Mouse (Mus musculus) cerebellum, adult 9-11 months (tissue): ENCODE measurements around the gene Tst.

Source experiments
- DNase-seq: peaks from one replicate; pipeline ENCODE4 v3.0.0; 2022

Tst gene

DNA sequence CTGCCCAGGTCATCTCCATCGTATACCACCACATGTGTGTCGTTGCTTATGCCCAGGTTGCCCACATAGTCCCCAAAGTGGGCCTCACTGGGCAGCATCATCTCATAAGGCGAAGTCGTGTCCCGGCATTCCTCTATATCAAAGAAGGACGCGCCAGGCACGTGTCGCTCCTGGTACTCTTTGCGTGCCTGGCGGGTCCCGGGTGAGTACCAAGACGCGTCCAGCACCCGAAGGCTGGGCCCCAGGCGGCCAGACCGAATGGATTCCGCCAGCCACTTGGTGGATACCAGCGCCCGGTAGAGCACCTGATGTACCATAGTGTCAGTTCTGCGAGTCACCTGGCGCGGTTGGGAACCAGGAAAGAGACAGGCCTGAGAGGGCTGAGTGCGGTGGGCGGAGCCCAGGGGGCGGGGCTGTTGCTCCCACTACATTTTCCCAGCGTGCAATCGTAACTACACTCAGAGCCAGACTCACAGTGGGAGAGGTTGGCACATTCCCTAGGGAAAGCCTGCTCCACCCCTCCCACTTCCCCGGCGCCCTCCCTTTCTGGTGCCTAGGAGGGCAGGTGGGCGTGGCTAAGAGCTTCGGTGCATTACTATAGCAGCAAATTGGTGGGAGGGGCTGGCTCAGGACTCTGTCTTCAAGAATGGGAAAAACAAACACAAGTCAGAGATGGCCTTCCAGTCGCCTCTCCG is at the start of gene Tst:
Tst (minus strand) TSS at position 391 of the 695 bp plus-strand sequence.
- peak; percentile 91 for DNase-seq

DNA sequence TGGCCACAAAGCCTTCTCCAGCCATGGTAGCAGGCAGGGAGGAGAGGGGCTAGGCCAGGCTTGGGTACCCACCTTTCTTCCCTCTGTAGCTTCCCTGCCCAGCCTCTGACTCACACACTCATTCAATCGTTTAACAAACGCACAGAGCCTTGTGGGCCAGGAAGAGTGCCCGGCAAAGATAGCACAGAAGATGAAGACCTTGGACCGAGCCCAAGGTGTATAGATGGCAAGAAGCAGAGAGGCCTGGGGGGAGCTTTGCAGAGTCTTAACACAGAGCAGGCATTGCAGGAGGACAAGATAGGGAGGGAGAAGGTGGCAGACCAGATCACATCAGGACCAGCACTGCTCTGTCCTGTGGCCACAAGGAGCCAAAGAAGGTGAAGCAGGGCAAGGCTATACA is 49.5 kb upstream of the Tst start:
- DNase-seq = no peak

DNA sequence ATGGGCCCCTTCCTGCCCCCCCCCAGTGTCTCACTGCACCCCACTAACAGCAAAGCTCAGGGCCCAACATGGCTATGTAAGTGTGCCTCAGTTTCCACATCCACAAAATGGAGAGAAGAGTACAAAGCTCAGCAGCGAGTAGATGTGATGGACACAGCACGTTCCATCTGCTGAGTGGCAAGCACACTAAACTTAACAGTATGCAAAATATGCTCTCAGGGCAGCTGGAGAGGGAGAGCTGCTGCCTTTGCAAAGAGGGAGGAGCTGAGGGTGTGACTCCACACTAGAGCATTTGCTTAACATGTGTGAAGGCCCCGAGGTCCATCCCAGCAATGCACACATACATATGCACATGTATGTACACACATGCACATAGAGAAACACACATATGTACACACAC is 47.2 kb upstream of the Tst start:
- no peak for DNase-seq

DNA sequence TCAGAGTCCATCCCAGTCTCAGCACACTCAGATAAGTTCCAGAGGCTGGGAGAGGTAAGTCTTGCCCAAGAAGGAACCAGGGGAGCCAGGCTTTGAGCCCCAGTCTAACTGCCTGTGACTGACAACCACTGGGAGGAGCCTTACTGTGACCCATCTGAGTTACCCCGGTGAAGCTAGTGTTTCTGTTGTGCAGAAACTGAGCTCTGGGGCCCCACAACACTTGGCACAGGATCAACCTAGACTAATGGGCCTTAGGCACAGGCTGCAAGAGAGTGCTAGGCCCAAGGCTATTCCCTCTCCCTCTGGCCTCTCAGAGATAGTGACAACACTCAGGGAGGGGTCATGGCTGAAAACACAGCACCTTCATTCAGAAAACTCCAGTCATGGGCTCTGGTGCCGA is 45.5 kb upstream of the Tst start:
- no peak for DNase-seq

DNA sequence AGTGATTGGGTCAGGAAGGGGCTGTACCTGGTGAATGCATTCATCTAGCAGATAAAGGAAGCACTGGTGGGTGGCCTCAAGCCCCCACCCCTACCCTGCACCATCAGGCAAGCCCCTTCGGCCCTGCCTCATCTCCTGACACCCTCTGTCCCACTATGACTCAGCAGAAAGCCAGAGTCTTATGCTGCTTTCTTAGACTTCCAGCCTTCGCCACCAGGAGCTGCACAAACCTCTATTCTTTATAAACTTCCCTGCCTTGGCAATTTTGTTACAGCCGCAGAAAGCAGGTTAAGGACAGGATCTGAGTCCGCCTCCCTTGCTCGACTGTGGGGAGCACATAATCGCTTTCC is 44.7 kb upstream of the Tst start:
- DNase-seq = no peak

DNA sequence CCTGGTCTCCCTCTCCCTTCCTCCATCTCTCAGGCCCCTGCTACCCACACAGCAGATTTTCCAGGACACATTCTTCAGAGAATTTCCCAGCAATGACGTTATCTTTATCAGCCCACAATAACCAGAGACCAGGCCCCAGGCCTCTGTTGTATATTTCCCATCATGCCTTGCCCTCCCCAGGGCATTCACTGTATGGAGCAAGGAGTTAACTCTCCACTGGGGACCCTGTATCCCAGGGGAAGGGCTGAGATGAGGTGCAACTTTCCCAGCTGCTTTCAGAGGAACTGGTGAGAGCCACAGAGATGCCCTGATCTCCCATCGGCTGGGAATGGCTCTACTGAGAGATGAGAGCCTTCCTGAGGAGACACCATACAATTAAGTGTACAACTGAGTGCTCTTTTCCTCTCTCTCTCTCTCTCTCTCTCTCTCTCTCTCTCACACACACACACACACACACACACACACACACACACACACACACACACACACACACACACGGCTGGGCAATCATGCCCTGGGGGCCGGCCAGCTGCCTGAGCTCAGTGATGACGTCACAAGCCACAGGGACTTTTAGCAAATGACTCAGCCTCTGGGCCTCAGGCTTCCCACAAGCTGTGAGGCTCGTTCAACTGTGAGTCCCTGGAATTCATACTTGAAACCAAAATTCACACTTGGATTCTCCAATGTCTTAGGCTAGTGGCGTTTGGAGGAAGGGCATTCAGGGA is 44.1 kb upstream of the Tst start:
- DNase-seq = no peak

DNA sequence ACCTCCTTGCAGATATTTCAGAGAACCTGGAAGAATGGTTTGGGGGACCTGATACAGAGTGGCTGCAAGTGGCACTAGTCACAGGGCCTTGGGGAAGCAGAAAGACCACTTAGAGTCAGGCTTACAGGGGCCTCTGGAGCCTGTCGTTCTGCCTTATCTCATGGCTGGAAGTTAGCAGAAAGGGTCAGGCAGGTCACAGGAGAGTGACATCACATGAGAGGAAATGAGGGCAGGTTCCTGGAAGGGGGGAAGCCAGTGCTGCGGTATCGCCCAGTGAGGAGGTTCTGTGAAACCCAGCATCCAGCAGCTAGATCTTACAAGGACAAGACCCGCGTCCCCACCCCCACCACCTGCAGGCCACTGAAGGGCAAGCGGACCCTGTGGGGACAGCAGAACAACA is 43.4 kb upstream of the Tst start:
- DNase-seq = no peak

DNA sequence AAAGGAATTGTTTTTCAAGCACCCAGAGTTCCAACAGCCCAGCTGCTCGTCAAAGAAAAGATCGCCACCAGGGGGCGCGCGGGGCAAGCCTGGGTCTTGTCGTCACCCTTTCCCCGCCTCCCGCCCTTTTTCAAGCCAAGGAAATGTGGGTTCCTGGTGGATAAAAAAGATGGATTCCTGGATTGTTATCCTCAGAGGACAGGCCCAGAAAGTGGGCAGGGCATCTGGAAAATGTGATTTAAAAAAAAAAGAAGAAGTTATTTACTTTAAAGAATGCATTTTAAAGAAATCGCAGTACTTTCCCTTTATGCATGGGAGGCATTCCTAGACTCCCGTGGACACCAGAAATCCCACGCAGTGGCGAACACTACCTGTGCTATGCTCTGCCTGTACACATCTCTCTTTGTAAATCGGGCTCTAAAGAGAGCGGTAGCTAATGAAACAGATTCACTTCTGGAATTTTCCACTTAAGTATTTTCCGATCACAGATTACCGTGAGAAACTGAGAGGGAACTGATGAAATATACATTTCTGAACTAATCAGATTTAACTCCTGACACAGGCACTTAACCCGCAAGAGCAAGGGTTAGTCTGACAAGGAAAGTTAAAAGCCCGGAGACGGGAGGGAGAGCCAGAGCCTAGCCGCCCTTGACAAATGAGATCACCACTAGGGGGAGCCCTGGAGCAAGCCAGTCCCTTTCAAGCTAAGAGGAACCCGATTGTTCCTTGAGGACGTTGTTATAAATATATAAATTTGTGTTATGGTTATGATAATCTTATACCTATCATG is 42.2 kb upstream of the Tst start:
- DNase-seq = peak; percentile 90

DNA sequence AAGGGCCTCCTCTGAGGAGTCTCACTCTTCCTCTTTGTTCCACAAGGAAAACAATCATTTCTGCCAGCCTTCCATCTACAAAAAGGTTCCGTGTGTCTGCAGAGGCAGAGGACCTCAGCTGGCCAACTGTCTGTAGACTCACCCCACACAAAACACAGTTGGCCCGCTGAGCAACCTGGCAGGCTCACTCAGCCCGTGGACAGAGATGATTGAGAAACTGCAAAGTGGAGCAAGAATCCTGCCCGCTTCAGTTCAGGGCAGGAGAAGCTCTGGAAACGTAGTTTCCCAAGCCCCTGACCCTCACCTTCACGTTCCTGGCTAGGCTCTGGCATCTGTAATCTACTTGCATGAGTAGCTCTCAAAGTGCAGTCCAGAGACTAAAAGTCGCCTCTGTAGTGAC is 41.4 kb upstream of the Tst start:
- DNase-seq = no peak

DNA sequence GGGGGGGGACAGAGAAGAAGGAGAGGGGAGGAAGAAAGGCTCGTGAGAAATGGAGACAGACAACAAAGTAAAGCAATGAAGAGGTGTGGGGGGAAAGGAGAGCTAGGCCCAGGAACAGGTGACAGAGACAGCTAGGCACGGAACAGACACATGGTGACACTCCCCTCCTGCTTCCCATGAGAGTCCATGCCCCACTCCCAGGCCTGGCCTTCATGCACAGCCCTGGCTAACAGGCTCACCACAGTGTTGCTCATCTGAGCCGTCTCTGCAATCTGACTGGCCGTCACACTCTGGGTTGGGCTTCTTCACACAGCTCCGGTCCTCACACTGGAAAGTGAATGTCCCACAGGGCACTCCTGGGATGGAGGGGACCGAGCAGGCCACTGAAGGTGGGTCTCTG is 38.1 kb upstream of the Tst start:
- no peak for DNase-seq

DNA sequence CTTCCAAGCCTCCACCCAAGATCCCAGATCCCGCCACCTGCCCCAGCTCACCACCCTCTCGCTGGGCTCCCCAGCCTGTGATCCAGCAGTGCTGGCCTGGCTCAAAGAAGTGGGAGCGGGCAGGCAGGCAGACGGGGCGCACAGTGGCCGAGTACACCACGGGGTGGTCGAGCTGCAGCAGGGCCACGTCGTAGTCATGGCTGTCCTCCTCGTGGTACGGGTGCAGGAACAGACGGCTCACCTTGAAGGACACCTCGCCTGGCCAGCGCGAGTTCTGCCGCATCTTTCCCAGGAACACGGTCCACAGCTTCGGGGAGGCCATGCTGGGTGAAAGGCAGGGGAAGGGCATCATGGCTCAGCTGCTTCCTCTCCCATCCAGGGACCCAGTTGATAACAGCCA is 36.5 kb upstream of the Tst start:
- peak; percentile 28 for DNase-seq

DNA sequence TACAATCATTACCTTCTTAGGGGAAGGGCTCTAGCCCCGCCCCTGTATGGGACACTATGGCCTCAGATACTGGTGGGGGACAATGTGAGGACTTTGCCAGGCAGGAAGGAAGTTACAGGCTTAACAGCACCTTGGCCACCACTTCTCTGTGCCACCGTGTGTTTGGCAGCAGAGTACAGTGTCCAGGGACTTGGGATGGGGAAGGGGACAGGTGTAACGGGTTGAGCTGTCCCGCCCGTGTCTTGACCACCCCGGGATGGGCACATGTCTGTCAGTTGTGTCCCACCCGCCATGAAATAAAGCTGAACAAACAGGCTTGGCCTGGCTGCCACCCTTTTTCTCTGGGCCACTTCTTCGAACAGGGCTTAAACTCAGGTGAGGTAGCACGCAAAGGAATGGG is 33.3 kb upstream of the Tst start:
- peak; percentile 57 for DNase-seq

DNA sequence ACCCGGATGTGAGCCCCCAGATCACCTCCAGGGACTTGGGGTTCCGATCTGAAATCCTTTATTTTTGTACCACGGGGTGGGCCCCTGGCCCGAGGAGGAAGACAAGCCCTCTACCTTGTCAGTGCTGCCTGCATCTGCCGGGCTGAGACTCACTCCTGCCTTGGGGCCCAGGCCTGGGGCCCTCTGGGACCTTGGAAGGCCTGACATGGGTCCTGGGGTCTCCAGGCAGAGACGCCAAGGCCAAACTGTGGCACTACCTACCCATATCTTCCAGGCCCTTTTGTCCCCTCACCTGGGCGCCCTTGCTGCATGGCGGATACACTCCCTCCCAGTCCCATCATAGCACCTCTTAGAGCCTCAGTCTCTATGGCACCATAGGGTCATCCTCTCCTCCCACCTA is 32.8 kb upstream of the Tst start:
- peak; percentile 56 for DNase-seq

DNA sequence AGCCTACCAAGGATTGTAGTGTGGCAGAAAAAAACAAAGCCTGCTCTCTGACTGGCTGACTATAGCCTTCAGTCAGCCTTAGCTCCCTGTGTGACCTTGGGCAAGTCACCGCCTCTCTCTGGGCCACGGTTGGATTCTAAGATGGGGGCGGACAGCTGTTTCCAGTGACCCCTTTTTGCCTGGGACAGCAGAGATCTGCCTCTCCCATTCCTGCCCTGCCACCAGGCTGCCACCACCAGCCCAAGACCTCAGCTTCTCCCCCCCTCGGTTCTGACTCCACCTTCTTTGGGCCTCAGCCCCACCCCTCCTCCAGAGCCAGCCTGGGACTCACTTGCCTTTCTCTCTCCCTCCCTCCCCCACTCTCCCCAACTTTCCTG is 32.3 kb upstream of the Tst start:
- peak; percentile 66 for DNase-seq

DNA sequence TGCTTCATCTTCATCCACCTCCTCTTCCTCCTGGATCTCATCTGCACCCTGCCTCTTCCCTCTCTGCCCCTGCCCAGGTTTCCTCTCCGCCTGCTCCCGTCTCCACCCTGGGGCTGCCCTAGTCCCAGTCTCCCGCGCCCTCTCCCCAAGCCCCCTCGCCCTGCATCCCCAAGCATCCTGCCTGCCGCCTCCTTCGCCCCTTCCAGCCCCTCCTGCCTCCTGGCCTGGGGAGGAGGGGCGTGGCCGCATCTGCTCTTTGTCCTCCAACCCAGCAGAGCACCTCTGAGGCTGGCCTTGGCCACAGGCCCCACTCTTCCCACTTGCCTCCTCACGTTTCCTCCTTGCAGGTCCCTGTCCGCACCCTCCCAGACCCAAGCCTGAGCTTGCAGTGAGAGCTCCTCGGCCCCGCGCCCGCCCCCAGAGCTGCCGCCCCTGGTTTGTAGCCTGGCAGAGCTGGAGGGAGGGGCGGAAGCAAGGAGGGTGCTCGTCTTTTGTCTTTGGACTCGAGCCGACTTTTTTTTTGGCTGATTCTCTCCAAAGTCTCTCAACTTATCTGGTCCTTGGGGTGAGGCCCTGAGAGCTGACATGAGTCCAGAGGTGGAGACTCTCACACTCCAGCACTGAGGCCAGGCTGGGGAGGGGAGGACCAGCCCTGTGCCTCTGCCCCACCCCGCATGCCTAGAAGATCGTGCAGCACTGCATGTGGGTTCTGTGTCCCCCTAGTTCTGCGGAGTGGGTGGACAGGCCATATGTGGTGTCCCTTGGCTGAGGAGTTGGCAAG is 31.7 kb upstream of the Tst start:
- DNase-seq = peak; percentile 84

DNA sequence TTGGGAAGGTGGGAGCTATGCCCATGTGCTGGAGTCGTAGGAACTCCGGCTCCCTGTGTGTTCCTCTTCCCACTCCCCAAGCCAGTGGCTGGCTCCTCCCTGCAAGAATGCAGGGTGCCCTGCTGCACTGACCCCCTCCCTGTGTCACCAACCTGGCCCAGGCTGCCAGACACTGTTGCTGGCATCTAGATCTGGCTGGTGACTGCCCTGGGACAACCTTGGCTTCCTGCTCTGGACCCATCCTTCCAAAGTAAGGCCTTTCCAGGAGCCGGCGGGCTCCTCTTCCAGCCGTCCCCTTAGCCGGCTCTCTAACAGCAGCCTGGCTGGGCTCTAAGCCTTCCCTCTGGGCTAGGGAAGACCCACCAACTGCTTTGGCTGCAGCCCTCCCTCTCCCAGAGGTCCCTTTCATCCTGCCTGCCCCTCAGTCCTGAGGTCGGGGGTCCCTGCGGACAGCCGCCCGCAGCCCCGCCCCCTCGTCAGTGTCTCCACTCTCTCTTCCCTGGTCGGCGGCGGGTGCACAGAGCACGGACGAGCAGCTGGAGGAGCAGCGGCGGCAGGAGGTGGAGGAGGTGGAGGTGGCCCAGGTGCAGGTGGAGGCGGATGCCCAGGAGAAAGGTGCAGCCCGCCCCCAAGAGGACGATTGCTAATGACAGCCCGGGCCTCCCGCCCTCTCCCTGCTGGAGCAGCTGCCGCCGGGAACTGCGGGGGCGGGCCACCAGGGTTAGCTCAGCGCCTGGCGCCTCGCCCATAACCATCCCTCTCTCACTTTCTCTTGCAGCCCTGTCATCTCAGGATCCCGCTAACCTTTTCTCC is 30.9 kb upstream of the Tst start:
- DNase-seq = peak; percentile 97

DNA sequence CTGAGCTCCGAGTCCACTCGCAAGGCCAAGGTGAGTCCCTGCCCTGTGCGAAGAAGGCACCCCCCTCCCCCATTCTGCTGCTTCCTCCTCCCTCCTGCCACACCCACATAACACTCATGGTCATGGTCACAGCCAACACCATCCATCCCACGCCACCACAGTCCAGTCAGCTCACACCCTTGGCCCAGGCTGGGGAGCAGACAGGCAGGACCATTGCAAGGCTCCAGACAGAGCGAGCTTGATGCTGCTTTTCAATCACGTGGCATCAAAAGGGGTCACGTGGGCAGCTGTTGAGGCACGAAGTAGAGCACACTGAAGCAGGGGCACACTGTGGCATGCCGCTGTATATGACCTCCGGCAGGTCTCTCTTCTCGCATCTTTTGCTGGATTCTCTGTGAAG is 30.0 kb upstream of the Tst start:
- peak; percentile 67 for DNase-seq

DNA sequence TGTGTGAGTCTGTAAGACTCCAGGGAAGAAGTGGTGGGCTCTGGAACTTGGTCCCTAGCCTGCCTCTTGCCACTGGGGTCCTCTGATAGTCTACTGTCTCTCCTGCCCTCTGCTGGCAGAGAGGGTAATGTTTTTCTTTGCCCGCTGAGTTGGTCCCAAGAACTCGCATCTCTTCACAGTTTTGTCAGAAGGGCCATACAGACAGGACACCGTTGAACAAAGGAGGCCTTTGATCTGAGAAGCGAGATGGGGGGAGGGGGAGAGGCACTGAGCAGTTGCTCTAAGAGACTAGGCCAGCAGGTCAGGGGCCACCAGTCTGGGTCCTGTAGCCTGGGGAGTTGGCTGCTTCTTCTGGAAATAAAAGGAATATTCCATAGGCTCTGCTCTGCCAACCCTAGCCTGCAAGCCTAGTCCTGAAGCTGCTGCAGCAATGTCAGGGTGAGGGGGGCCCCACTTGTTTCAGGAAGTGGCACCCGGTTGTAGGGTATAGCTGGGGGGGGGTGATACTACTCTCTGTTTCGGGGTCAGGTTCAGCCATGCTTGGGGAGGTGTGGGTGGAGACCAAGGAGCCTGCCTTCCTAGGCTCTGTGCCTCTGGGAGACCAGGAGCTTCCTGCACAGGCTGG is 29.3 kb upstream of the Tst start:
- peak; percentile 55 for DNase-seq

DNA sequence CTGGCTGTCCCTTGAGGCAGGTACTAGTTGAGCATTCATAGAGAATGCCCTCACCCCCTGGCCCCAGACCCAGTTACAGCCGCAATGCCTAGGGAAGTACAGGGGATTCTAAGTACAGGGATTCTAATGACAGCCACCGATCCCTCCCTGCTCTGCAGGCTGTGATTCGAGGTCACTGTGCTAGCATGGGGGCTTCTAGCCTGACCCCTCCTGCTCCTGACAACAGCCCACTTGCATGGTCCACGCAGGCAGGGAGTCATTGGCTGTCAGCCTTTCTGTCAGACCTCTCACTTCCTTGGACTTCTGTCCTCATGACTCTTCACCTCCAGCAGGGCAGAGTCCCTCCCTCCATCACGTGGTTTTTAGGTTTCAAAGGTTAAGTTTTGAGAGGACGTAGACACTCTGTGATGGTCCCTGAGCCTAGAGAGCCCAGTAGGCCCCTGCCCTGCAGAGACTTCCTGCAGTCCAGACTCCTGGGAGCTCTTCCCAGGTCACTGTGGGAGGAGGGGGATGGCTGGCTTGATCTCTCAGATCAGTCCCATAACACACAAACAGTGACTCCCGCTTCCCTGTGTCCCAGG is 25.9 kb upstream of the Tst start:
- DNase-seq = no peak

DNA sequence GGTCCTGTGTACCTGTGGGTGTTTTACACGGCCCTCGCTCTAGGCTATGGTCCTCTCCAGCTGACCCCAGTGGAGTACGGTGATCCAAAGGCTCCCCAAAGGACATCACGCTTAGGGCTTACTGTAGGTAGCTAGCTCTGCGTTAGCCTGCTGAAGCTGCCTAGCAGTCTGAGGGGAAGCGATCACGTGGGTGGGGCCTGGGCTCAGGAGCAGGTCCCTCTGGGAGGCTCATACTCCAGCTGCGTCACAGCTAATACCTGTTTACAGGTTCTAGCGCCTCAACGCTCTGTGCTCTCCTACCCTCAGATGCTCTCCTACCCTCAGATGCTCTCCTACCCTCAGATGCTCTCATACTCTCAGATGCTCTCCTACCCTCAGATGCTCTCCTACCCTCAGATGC is 25.2 kb upstream of the Tst start:
- no peak for DNase-seq

DNA sequence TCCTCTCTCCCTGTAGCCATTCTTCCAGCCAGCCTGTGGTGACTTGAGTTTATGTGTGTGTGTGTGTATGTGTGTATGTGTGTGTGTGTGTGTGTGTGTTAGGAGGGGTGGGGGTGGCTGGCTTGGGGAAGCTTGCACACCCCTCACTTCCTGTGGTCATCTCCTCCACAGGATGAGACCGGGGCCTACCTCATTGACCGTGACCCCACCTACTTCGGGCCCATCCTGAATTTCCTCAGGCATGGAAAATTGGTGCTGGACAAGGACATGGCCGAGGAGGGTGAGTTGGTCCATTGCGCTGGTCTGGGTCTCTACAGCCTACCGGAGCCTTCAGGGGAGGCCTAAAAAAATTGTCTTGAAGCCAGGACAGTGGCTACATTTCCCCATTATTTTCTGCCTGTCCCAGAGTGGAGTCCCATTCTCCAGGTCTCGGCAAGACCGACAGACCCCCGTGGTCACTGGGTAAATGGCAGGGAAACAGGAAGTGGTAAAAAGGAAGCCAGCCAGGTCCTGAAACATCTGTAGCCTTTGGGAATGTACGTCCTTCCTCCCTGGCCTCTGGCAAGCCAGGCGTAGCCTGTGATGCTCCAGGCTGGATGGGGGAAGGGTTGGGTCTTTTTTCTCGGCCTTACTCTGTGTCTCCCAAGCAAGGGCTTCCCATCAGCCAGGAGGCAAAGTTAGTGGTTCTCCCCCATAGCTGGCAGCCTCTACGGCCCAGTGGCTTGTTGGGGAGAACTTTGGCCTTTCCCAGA is 24.3 kb upstream of the Tst start:
- DNase-seq = peak; percentile 42
